Mouse (Mus musculus) inflammation-experienced regulatory T-cells, adult 16 weeks (primary cell): ENCODE results near the gene Ccl1. TPM values are rescaled to one million over a fixed set of nuclear protein-coding genes. Genes with fewer than 3 reads are reported as not detected.

Experiments used
- polyA plus RNA-seq: library from polyadenylated mRNA; unstranded; fragments of 100-300 nt; shearing (Covaris generic); gene quantifications from one replicate; pipeline ENCODE4 v1.2.1, GENCODE M21; 2017

Ccl1 gene
- polyA plus RNA-seq: 5.6 TPM

DNA sequence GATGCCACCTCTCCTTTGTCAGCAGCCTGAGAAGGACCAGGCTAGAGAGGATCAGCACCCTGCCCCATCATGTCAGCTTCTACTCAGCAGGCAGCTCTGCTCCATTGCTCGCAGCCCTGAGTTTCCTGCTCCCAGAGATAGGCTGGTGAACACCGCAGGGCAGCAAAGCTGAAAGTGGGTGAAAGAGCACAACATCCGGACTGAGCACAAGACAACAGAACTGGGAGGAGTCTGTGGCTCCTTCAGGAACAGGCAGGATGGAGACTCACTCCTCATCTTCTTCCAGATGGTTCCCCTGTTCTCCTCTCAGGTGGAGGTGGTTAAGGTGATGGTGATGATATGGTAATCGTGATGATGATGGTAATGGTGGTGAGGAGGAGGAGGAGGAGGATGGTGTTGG lies at the start of gene Ccl1:
Ccl1 (minus strand) TSS at position 101 of the 400 bp plus-strand sequence.

Other genes starting within 250 kb of the Ccl1 start
- not detected for gene Ccl11, start 247.9 kb downstream of the Ccl1 start, polyA plus RNA-seq
- not detected for gene Ccl12, start 203.8 kb downstream of the Ccl1 start, polyA plus RNA-seq
- gene Ccl8, start 190.5 kb downstream of the Ccl1 start, polyA plus RNA-seq: not detected
- gene Tmem132e, start 83.2 kb upstream of the Ccl1 start, polyA plus RNA-seq: not detected